Mouse (Mus musculus) erythroid progenitor cell, adult 5-6 weeks (primary cell): ENCODE results near the gene Gm42791. TPM values are rescaled to one million over a fixed set of nuclear protein-coding genes. Genes with fewer than 3 reads are reported as not detected.

Experiments used
- ATAC-seq: replicated peaks from 2 replicates; pipeline ENCODE4 v1.8.0; 2016; ENCODE audit warnings: moderate number of reproducible peaks, mild to moderate bottlenecking, moderate TSS enrichment, inconsistent platforms; ENCODE audit not compliant: poor library complexity, low FRiP score, severe bottlenecking
- total RNA-seq, 2 experiments: library from RNA; stranded (forward) in 1 of 2; stranded (reverse) in 1 of 2; fragments of 150-400 nt in 1 of 2; fragments of 186-747, 209-891 nt in 1 of 2; gene quantifications; 2 replicates each; pipeline versions ENCODE4 v1.2.3 to v1.2.4; 2015 to 2017; ENCODE audit warnings: low replicate concordance in 2 of 2

Gm42791 gene
- total RNA-seq, 2 experiments from 2014 or later = not detected

GRCm38 (mm10) chr5:148958355-148958754, 36.6 kb downstream of the Gm42791 start:
- ATAC-seq = peak; percentile 37; the same call in 1 of the 2 replicates

GRCm38 (mm10) chr5:148956898-148957535, 37.9 kb downstream of the Gm42791 start:
- no peak for ATAC-seq

DNA sequence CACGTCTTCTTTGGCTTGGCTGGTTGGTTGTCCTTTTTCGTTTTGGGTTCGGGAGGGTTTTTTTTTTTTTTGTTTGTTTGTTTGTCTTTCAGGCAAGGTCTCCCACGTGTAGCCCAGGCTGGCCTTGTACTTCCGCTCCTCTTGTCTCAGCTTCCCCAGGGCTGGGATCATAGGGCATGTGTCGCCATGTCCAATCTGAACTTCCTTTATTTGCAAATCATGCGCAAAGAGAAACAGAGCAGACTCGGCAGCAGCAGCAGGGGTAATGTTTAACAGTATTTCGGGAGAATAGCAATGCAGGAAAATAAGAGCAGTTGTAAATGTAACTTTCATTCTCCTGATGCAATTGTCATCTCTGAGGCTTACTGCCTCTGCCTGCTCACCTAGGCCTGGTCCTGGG, 38.9 kb downstream of the Gm42791 start:
- ATAC-seq = no peak

GRCm38 (mm10) chr5:148955575-148955974, 39.4 kb downstream of the Gm42791 start:
- ATAC-seq = no peak

GRCm38 (mm10) chr5:148954314-148955060, 40.5 kb downstream of the Gm42791 start:
- peak; percentile 86 for ATAC-seq

GRCm38 (mm10) chr5:148953098-148953497, 41.8 kb downstream of the Gm42791 start:
- ATAC-seq = no peak

DNA sequence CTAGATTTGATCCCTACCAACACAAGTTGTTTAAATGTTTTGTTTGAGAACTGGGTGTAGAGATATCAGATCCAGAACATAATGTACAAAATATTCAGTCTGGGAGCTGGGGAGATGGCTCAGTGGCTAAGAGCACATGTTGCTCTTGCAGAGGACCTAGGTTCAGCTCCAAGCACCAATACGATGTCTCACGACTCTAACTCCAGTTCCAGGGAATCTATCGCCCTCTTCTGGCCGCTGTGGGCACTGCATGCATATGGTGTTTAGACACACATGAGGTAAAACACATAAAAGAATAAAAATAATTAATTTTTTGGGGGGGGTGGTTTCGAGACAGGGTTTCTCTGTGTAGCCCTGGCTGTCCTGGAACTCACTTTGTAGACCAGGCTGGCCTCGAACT, 42.5 kb downstream of the Gm42791 start:
- ATAC-seq = 0 out of 2 replicates have a peak, but pooled peaks have one; percentile 32

DNA sequence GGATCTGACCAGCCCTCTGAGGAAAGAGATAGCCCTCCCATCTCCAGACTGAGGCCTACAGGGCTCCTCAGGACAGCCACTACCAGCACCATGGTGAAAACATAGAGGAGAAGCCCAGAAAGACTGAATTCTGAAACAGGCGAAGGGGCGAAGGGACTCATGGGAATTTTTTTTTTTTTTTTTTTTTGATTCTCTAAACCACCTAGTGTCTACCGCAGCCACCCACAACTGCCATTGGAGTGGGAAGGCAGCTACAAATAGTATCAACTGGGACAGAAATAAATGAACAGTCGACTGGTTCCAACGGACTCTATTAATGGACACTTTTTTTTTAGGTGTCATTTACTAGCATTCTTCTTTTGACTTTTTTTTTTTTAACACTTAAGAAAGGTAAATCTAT, 43.6 kb downstream of the Gm42791 start:
- no peak for ATAC-seq

DNA sequence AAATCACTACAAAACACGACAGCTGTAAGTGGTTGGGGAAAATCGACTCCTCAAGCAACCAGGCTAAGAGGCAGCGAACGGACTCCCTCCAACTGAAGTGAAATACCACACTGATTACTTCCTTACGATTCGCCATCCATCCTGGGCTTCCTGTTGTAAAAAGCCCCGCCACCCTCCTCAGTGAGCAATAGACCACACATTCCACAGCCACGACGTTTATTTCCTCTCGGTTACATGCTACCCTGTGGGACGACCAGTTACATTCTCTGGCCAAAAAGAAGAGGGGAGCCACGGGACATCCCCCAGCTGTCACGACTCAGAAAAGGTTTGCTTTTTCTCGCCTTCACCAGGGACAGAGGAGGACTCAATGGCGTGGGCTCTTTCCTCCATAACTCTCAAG, 44.9 kb downstream of the Gm42791 start:
- ATAC-seq = no peak

GRCm38 (mm10) chr5:148948577-148948976, 46.4 kb downstream of the Gm42791 start:
- ATAC-seq = no peak

DNA sequence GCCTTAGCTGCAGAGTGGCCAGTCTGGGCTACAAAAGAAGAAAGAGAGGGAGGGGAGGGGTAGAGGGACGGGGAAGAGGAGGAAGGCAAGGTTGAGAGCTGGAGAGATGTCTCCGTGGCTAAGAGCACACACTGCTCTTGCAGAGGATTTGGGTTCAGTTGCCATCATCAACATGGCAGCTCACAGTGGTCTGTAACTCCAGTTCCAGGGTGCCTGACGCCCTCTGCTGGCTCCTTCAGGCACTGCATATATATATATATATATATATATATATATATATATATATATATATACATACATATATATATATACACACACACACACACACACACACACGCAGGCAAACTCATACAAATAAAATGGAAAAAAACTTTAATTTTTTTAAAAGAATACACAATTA, 47.5 kb downstream of the Gm42791 start:
- no peak for ATAC-seq

- ATAC-seq = no peak
Measured at GRCm38 (mm10) chr5:148946787-148947186, 48.2 kb downstream of the Gm42791 start.

GRCm38 (mm10) chr5:148945735-148946134, 49.2 kb downstream of the Gm42791 start:
- ATAC-seq = no peak

DNA sequence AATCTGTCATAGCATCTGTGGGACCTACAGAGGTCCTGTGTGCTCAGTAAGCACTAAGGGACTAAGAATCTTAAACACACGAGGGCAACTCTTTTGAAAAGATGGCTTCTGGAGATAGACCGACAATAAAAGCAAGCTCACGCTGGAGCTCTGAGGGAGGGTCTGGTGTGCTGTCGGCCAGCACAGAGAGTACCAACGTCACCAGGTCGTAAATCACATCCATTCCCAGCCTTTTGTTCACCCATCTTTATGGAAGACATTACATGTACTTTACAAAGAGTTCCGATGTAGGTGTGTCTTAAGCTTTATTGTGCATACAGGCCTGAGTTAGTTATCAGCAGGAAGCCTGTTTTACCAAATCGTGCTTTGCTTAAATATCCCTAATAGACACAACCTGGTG, 50.9 kb downstream of the Gm42791 start:
- ATAC-seq = no peak

- no peak for ATAC-seq
Measured at GRCm38 (mm10) chr5:148943444-148943843, 51.5 kb downstream of the Gm42791 start.

DNA sequence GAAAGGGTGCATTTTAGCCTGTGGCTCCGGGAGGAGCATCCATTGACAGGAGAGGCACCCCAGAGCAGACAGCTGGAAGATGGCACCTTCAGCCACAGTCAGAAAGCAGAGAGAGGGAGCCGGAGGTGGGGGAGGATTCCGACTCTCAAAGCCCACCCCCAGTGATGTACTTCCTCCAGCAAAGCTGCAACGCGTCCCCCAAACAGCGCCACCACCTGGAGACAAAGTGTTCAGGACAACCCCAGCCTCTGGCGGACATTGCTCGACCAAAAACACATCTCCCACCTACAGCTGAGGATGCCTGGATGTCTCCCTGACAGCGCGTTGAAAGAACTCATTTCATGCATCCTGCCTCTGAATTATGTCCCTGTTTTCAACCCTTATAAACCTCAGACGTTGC, 52.0 kb downstream of the Gm42791 start:
- no peak for ATAC-seq

- no peak for ATAC-seq
Measured at GRCm38 (mm10) chr5:148942305-148942704, 52.6 kb downstream of the Gm42791 start.

DNA sequence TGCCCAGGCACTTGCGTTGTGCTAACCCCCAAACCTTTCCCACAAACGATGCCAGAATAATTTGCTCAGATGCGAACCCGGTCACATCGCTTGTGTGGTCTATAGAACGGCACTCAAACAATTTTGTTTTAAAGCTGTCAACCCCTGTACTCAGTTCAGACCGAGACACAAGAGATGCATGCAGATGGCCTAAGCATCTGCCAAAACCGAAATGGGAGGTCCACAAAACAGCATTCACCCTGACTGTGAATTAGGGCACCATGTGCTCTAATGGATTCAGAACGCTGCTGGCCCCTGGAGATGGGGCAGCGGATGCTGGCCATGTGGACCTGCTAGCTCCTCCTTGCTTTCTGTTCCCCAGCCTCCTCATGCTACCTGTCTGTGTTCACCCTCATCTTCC, 53.1 kb downstream of the Gm42791 start:
- ATAC-seq = no peak

- no peak for ATAC-seq
Measured at GRCm38 (mm10) chr5:148939948-148940382, 55.0 kb downstream of the Gm42791 start.

DNA sequence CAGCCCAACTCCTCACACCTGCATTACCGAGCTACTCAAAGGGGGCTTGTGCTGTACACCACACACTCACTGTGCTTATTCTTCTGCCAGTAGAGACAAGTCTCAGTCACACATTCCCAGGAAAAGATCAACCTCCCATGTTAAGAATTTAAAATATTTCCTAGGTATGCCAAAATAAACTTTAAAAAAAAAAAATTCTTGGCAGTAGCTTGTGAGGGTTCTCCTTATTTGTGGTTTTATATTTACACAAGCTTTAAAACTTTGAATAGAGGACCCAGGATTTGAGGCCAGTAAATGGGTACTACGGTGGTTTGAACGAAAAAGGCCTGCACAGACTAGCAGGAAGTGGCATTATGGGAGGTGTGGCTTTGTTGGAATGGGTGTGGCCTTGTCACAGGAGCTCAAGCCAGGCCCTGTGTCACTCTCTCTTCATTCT, 58.4 kb downstream of the Gm42791 start:
- no peak for ATAC-seq

DNA sequence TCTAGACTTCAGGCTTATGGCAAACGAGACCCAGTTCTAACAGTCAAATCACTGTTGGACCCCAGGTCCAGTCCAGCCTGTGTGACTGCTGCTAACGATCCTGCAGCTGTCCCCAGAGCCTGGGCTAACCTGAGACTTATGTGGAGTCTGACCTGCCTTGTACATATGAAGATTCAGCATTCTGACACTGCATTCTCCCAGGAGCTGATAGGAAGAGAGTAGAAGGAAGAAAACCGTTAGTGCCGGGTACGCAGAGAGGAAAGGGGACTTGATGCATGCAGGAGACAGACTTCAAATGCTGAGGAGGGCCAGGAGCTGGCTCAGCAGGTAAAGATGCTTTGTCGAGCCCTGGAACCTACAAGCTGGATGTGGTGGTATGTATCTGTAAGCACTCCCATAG, 59.1 kb downstream of the Gm42791 start:
- ATAC-seq = peak; percentile 23
